Mouse (Mus musculus) liver, embryonic 15.5 days (tissue): ENCODE measurements at regions not wholly inside any gene's neighbourhood (a gene's known extent, or its start where the extent isn't known, plus 50 kb on each side); places are given as distances from the start of the nearest gene placed in this dataset.

ENCODE experiments used
- ATAC-seq: fragments of 200-750 bp; cut with Nextera tagmentation; 2 replicates; pipeline ENCODE4 v1.8.0; 2017; ENCODE audit warnings: moderate number of reproducible peaks, mild to moderate bottlenecking, moderate library complexity; ENCODE audit not compliant: insufficient read depth
- H3K27ac ChIP-seq: fragments of 300-500 bp; sonication (generic); replicated peaks from 2 replicates; pipeline ENCODE4 v1.5.1; 2015; ENCODE audit warnings: mild to moderate bottlenecking, inconsistent platforms
- H3K27me3 ChIP-seq: fragments of 300-500 bp; sonication (generic); 2 replicates; pipeline ENCODE4 v1.6.1; 2015; ENCODE audit warnings: mild to moderate bottlenecking, inconsistent platforms
- H3K36me3 ChIP-seq: fragments of 300-500 bp; sonication (generic); replicated peaks from 2 replicates; pipeline ENCODE4 v1.6.1; 2015; ENCODE audit warnings: moderate library complexity, mild to moderate bottlenecking, inconsistent platforms
- H3K4me1 ChIP-seq: fragments of 300-500 bp; sonication (generic); replicated peaks from 2 replicates; pipeline ENCODE4 v1.6.1; 2015; ENCODE audit warnings: inconsistent platforms
- H3K4me2 ChIP-seq: fragments of 300-500 bp; sonication (generic); 2 replicates; pipeline ENCODE4 v1.6.1; 2015; ENCODE audit warnings: moderate library complexity, mild to moderate bottlenecking, inconsistent platforms
- H3K4me3 ChIP-seq: fragments of 300-500 bp; sonication (generic); replicated peaks from 2 replicates; pipeline ENCODE4 v1.5.1; 2015; ENCODE audit warnings: mild to moderate bottlenecking, inconsistent platforms
- H3K9ac ChIP-seq: fragments of 300-500 bp; sonication (generic); 2 replicates; pipeline ENCODE4 v1.6.1; 2015; ENCODE audit warnings: moderate library complexity, mild to moderate bottlenecking, inconsistent platforms
- H3K9me3 ChIP-seq: fragments of 300-500 bp; sonication (generic); replicated peaks from 2 replicates; pipeline ENCODE4 v1.6.1; 2016; ENCODE audit warnings: inconsistent platforms
- WGBS: fragments of 180-500 bp; shearing (Covaris S2); methylation state at CpG from one replicate; pipeline ENCODE4 v1.1.7; 2015; ENCODE audit warnings: mixed read lengths; ENCODE audit not compliant: insufficient replicate concordance; 5-methylcytosine and 5-hydroxymethylcytosine counted together

GRCm38 (mm10) chr11:48250678-48251317 lies 262.0 kb upstream of the Sgcd start:
- ATAC-seq, result no peak
- H3K4me3 ChIP-seq, result no peak overlapping the region
- 55% methylated on average over 4 of the region's 4 CpGs for WGBS
- H3K27me3 ChIP-seq, result no peaks in the 10 kb centered on the region
- no peaks in the 10 kb centered on the region for H3K36me3 ChIP-seq
- no peak overlapping the region for H3K9ac ChIP-seq
- no peak overlapping the region for H3K4me2 ChIP-seq
- no peaks in the 10 kb centered on the region for H3K9me3 ChIP-seq
- no peaks in the 10 kb centered on the region for H3K4me1 ChIP-seq
- no peak overlapping the region for H3K27ac ChIP-seq

- 44% methylated on average over 1 of the region's 1 CpGs for WGBS
- no peaks in the 10 kb centered on the region for H3K4me1 ChIP-seq
- ATAC-seq, result no peak
- H3K27me3 ChIP-seq, result no peaks in the 10 kb centered on the region
- no peaks in the 10 kb centered on the region for H3K36me3 ChIP-seq
- no peak overlapping the region for H3K4me3 ChIP-seq
- no peak overlapping the region for H3K4me2 ChIP-seq
- no peak overlapping the region for H3K27ac ChIP-seq
- no peak overlapping the region for H3K9ac ChIP-seq
- H3K9me3 ChIP-seq, result no peaks in the 10 kb centered on the region
Measured at GRCm38 (mm10) chr11:48249315-48249714, 260.5 kb upstream of the Sgcd start.

DNA sequence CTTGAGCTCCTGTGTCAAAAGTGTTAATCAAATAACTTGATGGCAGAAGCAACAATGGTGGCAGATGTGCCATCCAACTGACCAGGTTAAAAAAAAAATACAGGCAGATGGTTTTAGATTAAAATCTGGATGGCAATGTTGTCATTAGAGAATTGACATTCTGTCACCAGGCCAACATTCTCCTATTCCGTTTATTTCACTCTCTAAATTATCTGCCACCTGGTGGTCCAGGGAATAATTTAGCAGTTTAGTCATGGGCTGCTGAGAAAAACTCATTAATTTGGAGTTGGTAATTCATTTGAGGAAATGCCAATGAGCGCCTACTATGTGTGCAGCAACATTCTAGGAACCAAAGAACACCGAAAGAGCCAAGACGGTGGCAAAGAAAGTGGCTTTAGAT lies 232.4 kb upstream of the Sgcd start:
- H3K4me2 ChIP-seq, result no peak overlapping the region
- WGBS, result 54% methylated on average over 4 of the region's 4 CpGs
- no peaks in the 10 kb centered on the region for H3K36me3 ChIP-seq
- H3K4me1 ChIP-seq, result no peaks in the 10 kb centered on the region
- ATAC-seq, result no peak
- H3K9ac ChIP-seq, result no peak overlapping the region
- H3K27me3 ChIP-seq, result no peaks in the 10 kb centered on the region
- H3K9me3 ChIP-seq, result no peaks in the 10 kb centered on the region
- no peak overlapping the region for H3K4me3 ChIP-seq
- no peak overlapping the region for H3K27ac ChIP-seq

GRCm38 (mm10) chr11:48219157-48219556 lies 230.4 kb upstream of the Sgcd start:
- WGBS, result 24% methylated on average over 1 of the region's 1 CpGs
- Histone ChIP-seq H3K9me3 (no peaks in the 10 kb centered on the region), H3K4me1 (no peaks in the 10 kb centered on the region), H3K4me3 (no peak overlapping the region), H3K9ac (no peak overlapping the region), H3K27ac (no peak overlapping the region), H3K27me3 (no peaks in the 10 kb centered on the region), H3K4me2 (no peak overlapping the region), H3K36me3 (no peaks in the 10 kb centered on the region)
- ATAC-seq, result no peak

DNA sequence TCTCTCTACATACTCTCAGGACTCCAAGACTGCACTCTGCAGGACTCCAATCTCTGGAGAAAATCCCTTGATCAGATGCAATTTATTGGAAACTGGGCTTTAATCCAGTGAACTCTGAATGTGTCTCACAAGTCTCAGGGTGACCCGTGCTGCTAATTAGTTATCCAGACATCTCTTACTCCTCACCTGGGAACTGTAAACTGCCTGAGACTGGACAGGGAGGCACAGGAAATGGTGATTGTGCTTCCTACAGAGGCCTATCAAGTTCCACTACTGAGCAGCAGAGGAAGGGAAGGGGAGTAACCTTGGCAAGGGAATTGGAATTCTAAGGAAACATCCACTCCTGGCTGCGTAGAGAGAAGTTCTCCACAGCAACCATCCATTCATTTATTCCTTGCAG lies 228.0 kb upstream of the Sgcd start:
- no peak for ATAC-seq
- Histone ChIP-seq H3K27me3 (no peaks in the 10 kb centered on the region), H3K4me1 (no peaks in the 10 kb centered on the region), H3K4me2 (no peak overlapping the region), H3K4me3 (no peak overlapping the region), H3K9me3 (no peaks in the 10 kb centered on the region), H3K36me3 (no peaks in the 10 kb centered on the region), H3K27ac (no peak overlapping the region), H3K9ac (no peak overlapping the region)
- WGBS, result 49% methylated on average over 2 of the region's 2 CpGs

- Histone ChIP-seq H3K4me3 (no peak overlapping the region), H3K4me2 (no peak overlapping the region), H3K36me3 (no peaks in the 10 kb centered on the region), H3K27me3 (no peaks in the 10 kb centered on the region), H3K4me1 (no peaks in the 10 kb centered on the region), H3K9me3 (no peaks in the 10 kb centered on the region), H3K27ac (no peak overlapping the region), H3K9ac (no peak overlapping the region)
- 53% methylated on average over 4 of the region's 4 CpGs for WGBS
- ATAC-seq, result no peak
Measured at GRCm38 (mm10) chr11:48186604-48187003, 197.8 kb upstream of the Sgcd start.

GRCm38 (mm10) chr11:48178943-48179342 lies 190.2 kb upstream of the Sgcd start:
- Histone ChIP-seq H3K27me3 (no peaks in the 10 kb centered on the region), H3K9me3 (no peaks in the 10 kb centered on the region), H3K4me1 (no peaks in the 10 kb centered on the region), H3K4me3 (no peak overlapping the region), H3K27ac (no peak overlapping the region), H3K9ac (no peak overlapping the region), H3K36me3 (no peaks in the 10 kb centered on the region), H3K4me2 (no peak overlapping the region)
- ATAC-seq, result no peak

DNA sequence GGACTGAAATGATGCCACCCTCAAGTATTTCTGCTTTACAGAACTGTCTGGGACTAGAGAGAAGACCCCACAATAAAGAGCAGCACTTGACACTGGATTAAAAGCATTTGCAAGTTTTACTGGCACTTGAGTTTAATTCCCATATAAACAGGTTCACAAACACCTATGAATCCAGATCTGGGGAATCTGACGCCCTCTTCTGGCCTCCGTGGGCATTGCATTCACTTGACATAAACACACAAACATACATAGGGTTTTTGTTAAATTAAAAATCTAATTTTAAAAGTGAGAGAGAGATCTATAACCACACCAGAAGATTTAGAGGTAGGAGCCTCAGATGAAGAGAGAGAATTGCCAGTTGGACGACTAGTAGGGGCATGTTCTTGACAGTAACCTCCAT lies 189.4 kb upstream of the Sgcd start:
- Histone ChIP-seq H3K27ac (no peak overlapping the region), H3K9me3 (no peaks in the 10 kb centered on the region), H3K36me3 (no peaks in the 10 kb centered on the region), H3K27me3 (no peaks in the 10 kb centered on the region), H3K4me2 (no peak overlapping the region), H3K9ac (no peak overlapping the region), H3K4me3 (no peak overlapping the region), H3K4me1 (no peaks in the 10 kb centered on the region)
- 20% methylated on average over 3 of the region's 3 CpGs for WGBS
- no peak for ATAC-seq

DNA sequence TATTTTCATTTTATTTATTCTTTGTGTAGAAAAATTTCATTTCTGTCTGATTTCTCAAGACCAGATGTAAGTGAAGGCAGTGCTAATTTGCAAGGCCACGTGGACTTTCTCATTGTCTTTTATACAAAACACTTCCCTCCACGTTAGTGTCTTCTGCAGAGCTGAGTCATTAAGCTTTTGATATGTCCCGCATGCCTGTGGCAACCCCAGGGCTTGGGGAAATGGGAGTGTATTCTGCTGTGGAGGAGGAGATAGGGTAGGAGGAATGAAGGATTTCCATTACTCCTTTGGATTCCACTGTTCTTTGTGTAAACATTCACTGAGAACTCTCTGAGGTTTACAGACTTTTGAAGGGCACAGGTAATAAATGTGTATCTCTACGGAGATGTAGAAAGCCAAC lies 187.7 kb upstream of the Sgcd start:
- no peaks in the 10 kb centered on the region for H3K27me3 ChIP-seq
- H3K36me3 ChIP-seq, result no peaks in the 10 kb centered on the region
- H3K9me3 ChIP-seq, result no peaks in the 10 kb centered on the region
- no peaks in the 10 kb centered on the region for H3K4me1 ChIP-seq
- H3K27ac ChIP-seq, result no peak overlapping the region
- 38% methylated on average over 4 of the region's 4 CpGs for WGBS
- ATAC-seq, result no peak
- no peak overlapping the region for H3K4me3 ChIP-seq
- no peak overlapping the region for H3K4me2 ChIP-seq
- H3K9ac ChIP-seq, result no peak overlapping the region

- H3K4me3 ChIP-seq, result no peak overlapping the region
- no peak overlapping the region for H3K4me2 ChIP-seq
- H3K36me3 ChIP-seq, result no peaks in the 10 kb centered on the region
- no peak for ATAC-seq
- no peaks in the 10 kb centered on the region for H3K27me3 ChIP-seq
- WGBS, result 62% methylated on average over 6 of the region's 6 CpGs
- no peaks in the 10 kb centered on the region for H3K4me1 ChIP-seq
- no peak overlapping the region for H3K9ac ChIP-seq
- H3K9me3 ChIP-seq, result no peaks in the 10 kb centered on the region
- no peak overlapping the region for H3K27ac ChIP-seq
Measured at GRCm38 (mm10) chr11:48152219-48152618, 163.4 kb upstream of the Sgcd start.

DNA sequence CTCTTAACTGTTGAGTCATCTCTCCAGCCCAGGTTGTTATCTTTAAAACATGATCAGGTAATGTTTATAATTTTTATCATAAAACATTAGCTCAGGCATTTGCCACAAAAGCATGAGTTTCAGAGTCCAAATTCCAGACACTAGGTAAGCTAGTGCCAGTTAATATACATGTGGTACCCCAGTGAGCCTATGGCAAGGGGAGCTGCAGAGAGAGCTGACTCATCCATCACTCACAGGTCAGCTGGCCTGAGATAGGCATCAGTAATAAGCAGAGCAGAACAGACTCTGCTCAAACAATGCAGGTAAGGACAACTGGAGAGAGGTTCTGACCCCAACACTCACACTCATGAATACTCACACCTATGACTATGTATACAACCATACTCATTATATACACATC lies 144.6 kb upstream of the Sgcd start:
- no peak overlapping the region for H3K27ac ChIP-seq
- H3K27me3 ChIP-seq, result no peaks in the 10 kb centered on the region
- no peak for ATAC-seq
- H3K9ac ChIP-seq, result no peak overlapping the region
- no peaks in the 10 kb centered on the region for H3K9me3 ChIP-seq
- H3K4me2 ChIP-seq, result no peak overlapping the region
- no peaks in the 10 kb centered on the region for H3K36me3 ChIP-seq
- no peaks in the 10 kb centered on the region for H3K4me1 ChIP-seq
- H3K4me3 ChIP-seq, result no peak overlapping the region

- Histone ChIP-seq H3K4me3 (no peak overlapping the region), H3K27me3 (no peaks in the 10 kb centered on the region), H3K36me3 (no peaks in the 10 kb centered on the region), H3K9ac (no peak overlapping the region), H3K27ac (no peak overlapping the region), H3K4me2 (no peak overlapping the region), H3K4me1 (no peaks in the 10 kb centered on the region), H3K9me3 (no peaks in the 10 kb centered on the region)
- WGBS, result 63% methylated on average over 3 of the region's 3 CpGs
- ATAC-seq, result no peak
Measured at GRCm38 (mm10) chr11:48098063-48098462, 109.3 kb upstream of the Sgcd start.
